Mouse (Mus musculus) CH12.LX (cell line): Measurements from ENCODE around the gene Tnfrsf11a.

ENCODE experiments used
- TBP ChIP-seq: conservative IDR thresholded peaks from 2 replicates; pipeline ENCODE4 v1.6.1; 2011; ENCODE audit warnings: low read depth, low read length, improper control_type of control experiment
- ZC3H11A ChIP-seq: IDR thresholded peaks from 2 replicates; pipeline ENCODE4 v1.6.1; 2012; ENCODE audit warnings: low read depth, mild to moderate bottlenecking, inconsistent platforms, low read length, improper control_type of control experiment

GRCm38 (mm10) chr1:105786731-105787357 lies 6.3 kb downstream of the Tnfrsf11a start:
- no peak for TF ChIP-seq TBP
- no peak for TF ChIP-seq ZC3H11A
